In genomic region chr5:107873886-107874302, GRCm38 (mm10) we compare ENCODE assay signal across 11 mouse cellular contexts. TPM values are rescaled to one million over a fixed set of nuclear protein-coding genes. Genes with fewer than 3 reads are reported as not detected.
DNase-seq lines count a peak whose midpoint lies in the region; ATAC-seq and TF ChIP-seq lines count a peak whose summit lies in the region.
"Had no signal": no experiment of that assay in that cellular context is flagged by ENCODE, and none has a peak within 500 bp of the region (broad histone marks: within the 10 kb centered on the region; RNA-seq: fewer than 3 reads in every experiment).

No protein-coding gene starts in this region.

- no peak for TF ChIP-seq CTCF in gastrocnemius, adult 2 months (IDR thresholded peaks at IDR 0.05)
- no peak for TF ChIP-seq CTCF in G1E (IDR thresholded peaks at IDR 0.05; ENCODE audit: low read depth, low read length)

- H3K9me3 ChIP-seq in G1E (replicated peaks) = no peaks in the 10 kb centered on the region
- H3K9me3 ChIP-seq in erythroblast, embryonic 14.5 days (ENCODE audit: control insufficient read depth, low read length) = no peaks in the 10 kb centered on the region
- no peaks in the 10 kb centered on the region for H3K9me3 ChIP-seq in liver, embryonic 12.5 days (replicated peaks)
- H3K9me3 ChIP-seq: neural tube, embryonic 12.5 days had no signal

- peak; percentile 76 for ATAC-seq in G1E (ENCODE audit: extremely low read depth, insufficient number of reproducible peaks, low FRiP score, poor library complexity, severe bottlenecking)
- peak; percentile 75 for ATAC-seq in liver, embryonic 12.5 days
- no peak for ATAC-seq in activated CD4-positive, CD25-positive, alpha-beta regulatory T cell, adult 4 months

- peak overlapping the region; percentile 81 for H3K9ac ChIP-seq in liver, embryonic 12.5 days
- H3K9ac ChIP-seq: neural tube, embryonic 12.5 days had no signal

- H3K4me3 ChIP-seq in gastrocnemius, adult 2 months = no peak overlapping the region
- H3K4me3 ChIP-seq in G1E (ENCODE audit: low read depth, low read length) = peak overlapping the region; percentile 53; the same call in 1 of the 2 replicates
- H3K4me3 ChIP-seq in erythroblast, embryonic 14.5 days (replicated peaks) = peak overlapping the region; percentile 70
- H3K4me3 ChIP-seq in liver, embryonic 12.5 days = peak overlapping the region; percentile 71
- H3K4me3 ChIP-seq: neural tube, embryonic 12.5 days had no signal

- 15% methylated on average over 7 of the region's 7 CpGs for WGBS in liver, embryonic 12.5 days (ENCODE audit: insufficient replicate concordance)

- intact Hi-C loops in gastrocnemius, adult 2 months (cut with DNase I) = no loop called here

- H3K4me1 ChIP-seq in G1E (ENCODE audit: insufficient read depth, low read depth, low read length) = peaks cover 56% of the 10 kb centered on the region
- H3K4me1 ChIP-seq in erythroblast, embryonic 14.5 days (ENCODE audit: control insufficient read depth) = peaks cover 60% of the 10 kb centered on the region
- H3K4me1 ChIP-seq in liver, embryonic 12.5 days = peaks cover 64% of the 10 kb centered on the region
- H3K4me1 ChIP-seq: neural tube, embryonic 12.5 days had no signal

- peak overlapping the region; percentile 57; the same call in 1 of the 2 replicates for H3K27ac ChIP-seq in gastrocnemius, adult 2 months
- peak overlapping the region; percentile 100 for H3K27ac ChIP-seq in liver, embryonic 12.5 days
- H3K27ac ChIP-seq: neural tube, embryonic 12.5 days had no signal

- no peak for DNase-seq in gastrocnemius, adult 2 months
- DNase-seq in gastrocnemius, postnatal 10 days = no peak
- DNase-seq in G1E (ENCODE audit: low spot score) = peak; percentile 34
- no peak for DNase-seq in thymus, postnatal 10 days (ENCODE audit: low spot score in 2 of 2)
- no peak for DNase-seq in adrenal gland, adult 8-10 months
- DNase-seq: lung, adult 2 months had no signal

- peaks cover 10% of the 10 kb centered on the region for H3K36me3 ChIP-seq in G1E (replicated peaks)
- peaks cover 46% of the 10 kb centered on the region for H3K36me3 ChIP-seq in erythroblast, embryonic 14.5 days (ENCODE audit: control insufficient read depth)
- H3K36me3 ChIP-seq in liver, embryonic 12.5 days = peaks cover 19% of the 10 kb centered on the region
- H3K36me3 ChIP-seq: neural tube, embryonic 12.5 days had no signal

- H3K27me3 ChIP-seq in G1E (ENCODE audit: insufficient read depth, low read length) = no peaks in the 10 kb centered on the region
- no peaks in the 10 kb centered on the region for H3K27me3 ChIP-seq in erythroblast, embryonic 14.5 days (ENCODE audit: control insufficient read depth)
- H3K27me3 ChIP-seq in liver, embryonic 12.5 days (replicated peaks) = no peaks in the 10 kb centered on the region
- H3K27me3 ChIP-seq: neural tube, embryonic 12.5 days had no signal

- H3K4me2 ChIP-seq in liver, embryonic 12.5 days = peak overlapping the region; percentile 70
- H3K4me2 ChIP-seq: neural tube, embryonic 12.5 days had no signal

RNA-seq across cellular contexts. Expression of gene Evi5, which starts 1.0 kb away (rescaled TPM):
- 10 to 100 TPM; 16.6 to 17.5 TPM for total RNA-seq in gastrocnemius, adult 2 months (2021)
- total RNA-seq in gastrocnemius, postnatal 10 days (2021) = 10 to 100 TPM; 17.6 to 26.5 TPM
- total RNA-seq in G1E (2014; fragmentation: Nextera tagmentation) = 58.1 and 94.2 TPM in 2 replicates
- total RNA-seq in G1E (2017) = 26.1 and 36.4 TPM in 2 replicates
- polyA plus RNA-seq in G1E (2012) = 3.3 and 3.8 TPM in 2 replicates
- 1.5 and 1.9 TPM in 2 replicates for polyA plus RNA-seq in erythroblast, embryonic 14.5 days (2012)
- 56.5 and 58.5 TPM in 2 replicates for polyA plus RNA-seq in liver, embryonic 12.5 days (2016; fragmentation: Nextera tagmentation; extraction: Ambion mirVana)
- polyA plus RNA-seq in activated CD4-positive, CD25-positive, alpha-beta regulatory T cell, adult 4 months (2017; shearing (Covaris generic)) = 1 to 10 TPM in 1 of 2 experiments, not detected in 1; 1.1 TPM
- total RNA-seq in adrenal gland, adult 8-10 months (2022) = 10 to 100 TPM; 66.8 to 73.3 (median 70.4) TPM

RNA-seq across cellular contexts. Expression of gene Rpl5, which starts 26.4 kb away (rescaled TPM):
- 10 to 100 TPM; 41.0 to 42.5 TPM for total RNA-seq in gastrocnemius, adult 2 months (2021)
- 10 to 100 TPM; 60.8 to 65.1 TPM for total RNA-seq in gastrocnemius, postnatal 10 days (2021)
- total RNA-seq in G1E (2014; fragmentation: Nextera tagmentation) (875 and 1,036 TPM in 2 replicates), G1E (2017) (329 and 387 TPM in 2 replicates)
- 53.7 and 54.0 TPM in 2 replicates for polyA plus RNA-seq in G1E (2012)
- 13.2 and 13.5 TPM in 2 replicates for polyA plus RNA-seq in erythroblast, embryonic 14.5 days (2012)
- 58.8 and 59.6 TPM in 2 replicates for polyA plus RNA-seq in liver, embryonic 12.5 days (2016; fragmentation: Nextera tagmentation; extraction: Ambion mirVana)
- polyA plus RNA-seq in activated CD4-positive, CD25-positive, alpha-beta regulatory T cell, adult 4 months (2017; shearing (Covaris generic)) = 10 to 100 TPM; 71.9 to 81.2 TPM
- total RNA-seq in adrenal gland, adult 8-10 months (2022) = 10 to 100 TPM; 50.4 to 91.3 (median 70.7) TPM

RNA-seq across cellular contexts. Expression of gene Ube2d2b, which starts 44.0 kb away (rescaled TPM):
- not detected for total RNA-seq in gastrocnemius, adult 2 months (2021)
- not detected for total RNA-seq in gastrocnemius, postnatal 10 days (2021)
- total RNA-seq in G1E (2014; fragmentation: Nextera tagmentation) = not detected in 2 replicates
- total RNA-seq in G1E (2017) = 0.05 TPM in 1 of 2 replicates, not detected in the other
- polyA plus RNA-seq in G1E (2012) = not detected in 2 replicates
- not detected in 2 replicates for polyA plus RNA-seq in erythroblast, embryonic 14.5 days (2012)
- polyA plus RNA-seq in liver, embryonic 12.5 days (2016; fragmentation: Nextera tagmentation; extraction: Ambion mirVana) = 0.39 and 0.45 TPM in 2 replicates
- under 1 TPM in 1 of 2 experiments, not detected in 1; 0.33 TPM for polyA plus RNA-seq in activated CD4-positive, CD25-positive, alpha-beta regulatory T cell, adult 4 months (2017; shearing (Covaris generic))
- total RNA-seq in adrenal gland, adult 8-10 months (2022) = not detected
- polyA plus RNA-seq: lung, adult 2 months; urinary bladder, adult 2 months had no signal
